Mouse (Mus musculus): ENCODE data around the gene Dtd1. TPM values are rescaled to one million over a fixed set of nuclear protein-coding genes. Genes with fewer than 3 reads are reported as not detected.
"Not testable (repeated sequence)": the region's sequence is repeated elsewhere in the genome, so short reads cannot be mapped to it uniquely, and the experiment has no call there.

Gene Dtd1
- total RNA-seq (2021) = 10 to 100 TPM; 11.9 to 12.9 TPM
- long read RNA-seq, experiment 1, transcript Dtd1-201 (6 exons, 1,350 nt) = major isoform, 19 of 19 reads
- long read RNA-seq, experiment 1, partial matches to known transcripts = 0 of 19 reads
- long read RNA-seq, experiment 1, other reads (novel, unspliced or antisense) = 0 of 19 reads
- long read RNA-seq, experiment 2, transcript Dtd1-201 (6 exons, 1,350 nt) = major isoform, 15 of 17 reads
- long read RNA-seq, experiment 2, partial matches to known transcripts = 1 of 17 reads
- long read RNA-seq, experiment 2, other reads (novel, unspliced or antisense) = 1 of 17 reads

DNA sequence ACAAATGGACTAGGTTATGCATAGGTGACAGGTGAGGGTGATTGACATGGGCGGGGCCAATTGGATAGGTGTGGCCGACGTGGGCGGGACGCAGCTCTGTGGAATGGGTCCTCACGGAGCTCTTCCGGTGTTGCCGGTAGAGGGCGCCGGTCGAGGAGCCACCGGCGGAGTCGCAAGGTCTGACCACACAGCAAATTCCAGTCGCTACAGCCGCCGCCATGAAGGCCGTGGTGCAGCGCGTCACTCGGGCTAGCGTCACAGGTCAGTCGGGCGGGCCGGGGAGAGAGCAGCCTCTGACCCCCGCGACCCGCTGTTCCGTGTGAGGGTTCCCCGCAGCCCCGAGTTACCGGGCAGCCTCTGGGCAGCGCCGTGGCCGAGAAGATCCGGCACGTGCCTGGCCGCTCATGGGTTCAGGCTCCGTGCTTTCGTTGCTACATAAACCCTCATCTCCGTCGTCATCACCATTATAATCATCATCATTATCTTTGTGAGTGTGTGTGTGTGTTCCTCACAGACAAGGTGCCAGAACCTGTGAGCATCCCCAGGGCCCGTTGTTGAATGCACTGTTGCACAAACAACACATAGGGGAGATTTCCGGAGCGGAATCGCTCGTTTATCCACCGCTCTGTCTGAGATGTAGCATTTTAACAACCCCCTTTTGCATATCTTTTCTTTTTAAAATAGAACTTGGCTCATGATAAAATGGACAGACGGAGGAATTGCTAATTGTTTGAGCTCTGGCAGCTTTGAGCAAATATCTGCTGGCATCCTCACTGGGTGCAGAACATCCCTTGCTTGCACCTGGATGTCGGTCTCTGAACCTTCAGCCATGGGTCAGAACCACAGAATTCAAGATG, at the start of gene Dtd1:
Gene Dtd1 (plus strand): TSS at position 67 of the 857 bp plus-strand sequence.
- peak; percentile 59 to 84 for DNase-seq (ENCODE audit: low spot score in 2 of 2)

DNA sequence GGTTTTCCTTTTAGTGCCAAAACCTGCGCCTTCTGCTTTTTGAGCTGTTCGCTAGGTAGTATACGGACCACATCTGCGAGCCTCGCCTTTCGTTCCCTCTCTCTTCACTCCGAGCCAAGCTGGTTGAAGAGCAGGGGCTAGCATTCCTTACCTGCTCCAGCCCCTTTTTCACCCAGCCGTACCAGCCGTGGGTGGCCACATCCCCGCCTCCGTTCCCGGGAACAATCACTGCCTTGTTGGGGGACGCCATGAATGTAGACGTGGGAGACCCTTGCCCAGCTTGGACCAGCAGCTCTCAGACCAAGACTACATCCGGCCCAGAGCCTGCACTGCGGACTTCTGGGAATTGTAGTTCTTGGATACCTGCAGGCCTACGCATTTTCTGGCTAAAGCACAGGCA, 49.2 kb upstream of the Dtd1 start, which contains the start of gene Rbbp9:
Gene Rbbp9 (minus strand): TSS at position 341 of the 400 bp plus-strand sequence.
- peak in 1 of 2 experiments; percentile 50 for DNase-seq (ENCODE audit: low spot score in 2 of 2)

DNA sequence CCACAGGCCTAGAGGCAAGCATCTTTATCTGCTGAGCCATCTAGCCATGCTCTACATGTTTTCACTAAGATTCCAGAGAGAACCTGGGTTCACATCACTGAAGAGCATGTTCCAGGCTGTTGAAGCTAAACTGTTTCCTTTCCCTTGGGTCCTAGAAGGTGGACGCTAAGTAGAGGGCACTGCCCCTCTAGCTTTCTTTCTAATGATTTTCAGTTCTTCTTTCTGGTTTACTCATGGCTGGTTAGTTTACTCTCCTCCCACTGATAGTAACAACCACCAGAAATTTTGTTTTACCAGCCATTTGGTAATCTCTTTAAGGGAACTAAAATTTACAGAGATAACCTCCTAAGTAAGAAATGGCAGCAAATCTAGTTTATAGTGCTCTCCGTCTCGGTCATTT, 45.8 kb upstream of the Dtd1 start:
- no peak for DNase-seq (ENCODE audit: low spot score in 2 of 2)

DNA sequence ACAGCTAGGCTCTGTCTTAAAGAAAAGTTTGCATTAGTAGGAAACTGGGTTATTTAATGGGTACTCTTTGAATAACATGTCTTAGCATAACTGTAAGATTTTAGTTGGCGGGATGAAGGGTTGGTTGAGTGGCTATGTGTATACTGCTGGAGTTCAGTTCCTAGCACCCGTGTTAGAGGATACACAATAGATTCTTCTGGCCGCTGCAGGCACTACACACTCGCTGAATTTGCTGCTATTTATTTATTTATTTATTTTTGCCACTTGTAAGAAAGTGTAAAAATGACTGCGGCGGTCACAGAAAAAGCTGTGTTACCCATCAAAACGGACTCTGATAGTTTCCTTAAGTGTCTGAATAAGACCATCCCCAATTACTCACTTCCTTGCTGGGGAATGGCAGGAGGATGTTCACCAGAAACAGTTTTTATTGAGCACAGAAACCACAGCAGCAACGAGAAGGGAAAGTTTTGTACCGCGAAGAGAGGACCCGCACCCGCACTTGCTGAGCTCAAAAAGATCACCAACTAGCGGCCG, 44.3 kb upstream of the Dtd1 start:
- no peak for DNase-seq (ENCODE audit: low spot score in 2 of 2)

DNA sequence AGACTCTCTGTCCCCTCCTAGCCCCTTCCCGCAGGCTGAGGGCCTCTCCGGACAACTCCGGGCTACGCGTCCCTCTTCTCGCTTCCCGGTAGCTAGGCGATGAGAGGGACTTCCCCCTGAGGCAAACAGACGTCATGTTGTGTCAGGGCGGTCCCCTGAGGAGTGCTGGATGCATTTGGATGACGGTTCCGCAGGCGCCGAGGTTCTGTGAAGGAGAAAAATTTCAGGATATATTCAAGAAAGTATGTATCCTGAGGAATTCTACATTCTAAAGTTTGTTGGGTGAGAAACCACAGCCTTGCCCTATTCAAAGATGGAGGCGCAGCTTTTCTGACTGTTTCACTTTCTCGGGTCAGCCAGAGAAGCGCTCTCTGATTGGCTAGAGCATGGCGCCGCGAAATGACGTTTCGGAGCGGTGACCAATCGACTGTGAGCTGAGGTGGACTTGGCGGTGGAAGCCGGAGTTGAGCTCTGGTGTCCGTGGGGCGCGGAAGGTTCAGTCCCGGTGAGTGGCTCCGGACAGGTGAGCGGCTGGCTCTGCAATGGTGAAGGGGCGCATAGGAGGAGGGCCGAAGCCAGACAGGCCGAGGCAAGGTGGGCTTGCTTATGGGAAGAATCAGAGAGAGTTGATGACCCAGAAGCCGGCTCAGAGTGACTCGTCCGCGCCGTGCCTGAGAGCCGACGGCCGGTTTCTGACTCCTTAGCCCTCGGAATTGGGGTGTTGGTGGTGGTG, 43.7 kb upstream of the Dtd1 start, which contains the start of gene Sec23b:
Gene Sec23b (plus strand): TSS at position 410 of the 733 bp plus-strand sequence.
- peak; percentile 83 to 95 for DNase-seq (ENCODE audit: low spot score in 2 of 2)

DNA sequence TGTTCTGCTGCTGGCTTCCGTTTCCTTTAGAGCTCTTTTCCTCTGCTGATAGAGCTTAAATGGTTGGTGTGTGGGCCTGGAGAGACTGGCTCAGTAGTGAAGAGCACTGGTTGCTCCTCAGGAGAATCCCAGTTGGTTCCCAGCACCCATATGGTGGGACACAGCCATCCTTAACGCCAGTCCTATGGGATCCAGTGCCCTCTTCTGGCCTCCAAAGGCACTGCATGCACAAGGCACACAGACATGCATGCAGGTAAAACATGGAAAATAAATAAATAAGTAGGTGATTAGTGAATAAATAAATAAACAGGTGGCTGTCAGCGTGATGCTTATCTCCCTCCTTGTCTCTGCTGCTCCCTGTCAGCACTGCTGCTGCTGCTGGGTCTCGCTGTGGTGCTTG, 11.0 kb upstream of the Dtd1 start:
- DNase-seq (ENCODE audit: low spot score in 2 of 2) = no peak

DNA sequence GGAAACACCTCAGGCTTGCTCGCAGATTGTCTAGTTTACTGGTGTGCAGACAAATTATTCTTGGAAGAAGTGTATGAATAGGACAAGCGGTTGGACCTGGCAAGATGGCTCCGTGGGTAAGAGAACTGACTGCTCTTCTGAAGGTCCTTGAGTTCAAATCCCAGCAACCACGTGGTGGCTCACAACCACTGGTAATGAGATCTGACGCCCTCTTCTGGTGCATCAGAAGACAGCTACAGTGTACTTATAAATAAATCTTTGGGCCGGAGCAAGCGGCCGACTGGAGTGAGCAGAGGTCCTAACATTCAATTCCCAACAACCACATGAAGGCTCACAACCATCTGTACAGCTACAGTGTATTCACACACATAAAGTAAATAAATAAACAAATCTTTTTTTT, 6.7 kb upstream of the Dtd1 start:
- not testable (repeated sequence) for DNase-seq (ENCODE audit: low spot score in 2 of 2)

GRCm38 (mm10) chr2:144593951-144594651, 5.6 kb upstream of the Dtd1 start, which contains the start of gene Smim26:
Smim26 (plus strand) TSS chr2:144594054.
- peak; percentile 41 to 70 for DNase-seq (ENCODE audit: low spot score in 2 of 2)

- DNase-seq (ENCODE audit: low spot score in 2 of 2) = no peak
Measured at GRCm38 (mm10) chr2:144598006-144598405, 1.7 kb upstream of the Dtd1 start.

DNA sequence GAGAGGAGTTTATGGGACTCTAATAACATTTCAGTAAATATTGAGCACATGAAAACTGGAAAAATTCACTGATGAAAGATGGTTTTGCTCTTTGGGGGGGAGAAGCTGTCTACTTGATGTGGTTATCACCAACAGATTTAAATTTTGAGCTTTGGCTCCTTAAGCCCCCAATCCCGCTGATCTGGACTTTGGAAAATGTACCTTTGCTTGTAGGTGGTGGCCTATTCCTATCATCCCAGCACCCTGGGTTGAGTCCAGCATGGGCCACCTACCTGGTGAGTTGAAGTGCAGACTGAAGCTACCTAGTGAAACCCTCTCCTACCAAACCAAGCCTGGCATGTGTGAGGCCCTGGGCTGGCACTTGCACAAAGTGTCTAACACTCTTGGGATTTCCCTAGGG, 1.9 kb downstream of the Dtd1 start:
- no peak for DNase-seq (ENCODE audit: low spot score in 2 of 2)

DNA sequence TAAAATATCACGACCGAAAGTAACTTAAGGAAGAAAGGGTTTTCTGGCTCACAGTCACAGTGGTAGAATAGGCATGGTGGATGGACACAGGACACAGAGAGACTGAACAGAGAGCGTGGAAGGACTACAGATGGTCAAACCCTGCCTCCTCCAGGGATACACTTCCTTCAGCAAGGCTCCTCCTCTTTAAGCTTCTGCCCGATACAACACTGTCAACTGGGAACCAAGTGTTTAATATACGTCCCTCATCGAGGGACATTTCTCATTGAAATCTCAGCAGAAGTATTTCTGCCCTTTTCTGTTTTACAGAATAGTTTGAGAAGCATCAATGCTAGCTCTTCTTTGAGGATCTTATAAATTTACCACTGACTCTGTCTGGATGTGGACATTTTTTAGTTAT, 14.3 kb downstream of the Dtd1 start:
- no peak for DNase-seq (ENCODE audit: low spot score in 2 of 2)

- DNase-seq (ENCODE audit: low spot score in 2 of 2) = no peak
Measured at GRCm38 (mm10) chr2:144617074-144617874, 17.6 kb downstream of the Dtd1 start.

DNA sequence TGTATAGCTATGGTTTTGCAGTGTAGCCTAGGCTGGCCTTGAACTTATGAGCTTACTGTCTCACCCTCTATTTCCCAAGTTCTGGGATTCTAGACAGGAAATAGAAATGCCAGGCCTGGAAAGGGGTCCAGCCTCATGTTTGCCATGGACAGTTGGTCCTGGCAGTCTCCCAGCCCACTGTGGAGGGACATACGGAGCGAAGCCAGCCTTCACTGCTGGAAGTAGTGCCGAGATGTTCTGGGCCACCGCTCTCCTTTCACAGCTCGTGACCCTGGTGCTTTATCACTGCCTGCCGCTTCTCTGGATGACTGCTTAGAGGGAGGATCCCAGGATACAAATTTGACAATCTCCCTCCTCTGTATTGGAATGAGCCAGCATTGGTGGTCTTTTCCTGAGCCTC, 21.8 kb downstream of the Dtd1 start:
- no peak for DNase-seq (ENCODE audit: low spot score in 2 of 2)

DNA sequence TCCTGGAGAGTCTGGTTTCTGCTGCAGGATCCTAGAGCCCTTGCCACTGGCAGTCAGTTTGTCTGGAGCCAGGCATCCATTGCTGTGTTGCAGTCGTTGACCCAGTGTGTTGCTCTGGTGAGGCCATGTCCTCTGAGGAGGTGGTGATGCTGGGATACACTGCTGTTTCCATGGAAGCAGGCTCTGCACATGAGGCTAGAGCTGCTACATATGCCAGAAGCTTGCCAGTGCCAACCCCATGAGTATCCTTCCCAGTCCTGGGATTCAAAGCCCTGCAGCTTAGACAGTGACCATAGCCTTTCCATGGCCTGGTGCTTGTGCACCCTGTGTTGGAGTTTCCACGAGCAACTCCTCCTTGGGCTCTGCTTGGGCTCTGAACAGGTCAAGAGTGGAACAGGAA, 33.9 kb downstream of the Dtd1 start:
- DNase-seq (ENCODE audit: low spot score in 2 of 2) = no peak

DNA sequence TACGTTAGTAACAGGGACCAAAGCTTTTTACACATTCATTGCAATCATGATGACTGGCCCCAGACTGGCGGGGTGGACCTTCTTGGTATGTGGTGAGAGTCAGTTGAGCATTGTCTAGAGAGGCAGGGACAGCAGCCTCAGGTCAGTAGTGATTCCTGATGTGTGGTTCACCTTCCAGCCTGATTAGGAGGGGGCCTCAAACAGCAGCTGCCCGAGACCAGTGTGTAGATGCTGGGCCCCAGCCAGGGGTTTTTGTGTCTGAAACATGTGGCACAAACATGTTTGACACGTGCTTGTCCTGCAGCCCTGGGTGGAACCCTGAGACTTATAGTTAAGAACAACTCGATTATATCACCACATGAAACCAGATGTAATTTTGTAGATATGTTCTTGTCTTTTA, 34.5 kb downstream of the Dtd1 start:
- no peak for DNase-seq (ENCODE audit: low spot score in 2 of 2)

DNA sequence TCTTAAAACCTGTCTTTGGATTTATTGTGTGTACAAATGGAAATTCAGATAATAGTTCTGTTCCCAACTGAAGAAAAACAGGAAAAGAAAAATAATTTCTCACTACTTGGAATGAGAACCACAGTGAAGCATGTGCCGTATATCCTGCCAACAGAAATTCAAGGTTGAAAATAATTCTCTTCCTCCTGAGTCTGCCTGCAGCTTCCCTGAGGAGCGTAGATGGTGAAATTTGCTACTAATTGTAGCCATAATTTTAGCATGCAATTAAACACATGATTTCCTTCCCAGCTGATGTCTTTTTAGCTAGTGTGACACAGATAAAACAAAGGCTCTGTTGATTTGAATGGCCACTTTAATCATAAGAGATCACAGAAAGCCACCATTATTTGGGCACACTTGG, 35.0 kb downstream of the Dtd1 start:
- DNase-seq (ENCODE audit: low spot score in 2 of 2) = no peak

DNA sequence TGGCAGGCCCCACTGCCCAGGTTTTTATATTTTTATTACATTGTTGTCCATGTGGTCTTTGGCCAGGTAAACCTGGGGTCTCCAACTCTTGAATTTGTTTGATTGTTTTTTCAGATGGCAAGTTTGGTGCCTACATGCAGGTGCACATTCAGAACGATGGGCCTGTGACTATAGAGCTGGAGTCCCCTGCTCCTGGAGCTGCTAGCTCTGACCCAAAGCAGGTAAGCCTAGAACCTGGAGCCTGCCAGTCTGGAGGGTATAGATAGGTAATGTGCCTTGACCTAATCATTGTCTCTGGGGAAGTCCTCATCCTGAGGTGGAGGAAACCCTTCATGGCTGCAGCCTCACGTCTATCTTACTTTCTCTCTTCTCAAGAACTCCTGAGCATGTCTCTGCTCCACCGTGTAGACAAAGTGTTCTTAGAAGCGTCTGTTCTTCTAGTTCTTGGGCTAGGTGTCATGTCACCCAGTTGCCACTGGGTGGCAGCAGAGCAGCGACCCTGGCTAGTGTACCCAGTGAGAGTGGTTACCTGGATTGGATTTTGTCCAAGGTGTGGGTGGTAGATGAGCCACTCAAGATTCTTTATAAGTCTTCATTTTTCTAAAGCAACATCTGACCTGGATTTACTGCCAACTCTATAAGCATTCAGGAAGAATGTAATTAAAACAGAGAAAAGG, 36.1 kb downstream of the Dtd1 start:
- DNase-seq (ENCODE audit: low spot score in 2 of 2) = peak in 1 of 2 experiments; percentile 43

DNA sequence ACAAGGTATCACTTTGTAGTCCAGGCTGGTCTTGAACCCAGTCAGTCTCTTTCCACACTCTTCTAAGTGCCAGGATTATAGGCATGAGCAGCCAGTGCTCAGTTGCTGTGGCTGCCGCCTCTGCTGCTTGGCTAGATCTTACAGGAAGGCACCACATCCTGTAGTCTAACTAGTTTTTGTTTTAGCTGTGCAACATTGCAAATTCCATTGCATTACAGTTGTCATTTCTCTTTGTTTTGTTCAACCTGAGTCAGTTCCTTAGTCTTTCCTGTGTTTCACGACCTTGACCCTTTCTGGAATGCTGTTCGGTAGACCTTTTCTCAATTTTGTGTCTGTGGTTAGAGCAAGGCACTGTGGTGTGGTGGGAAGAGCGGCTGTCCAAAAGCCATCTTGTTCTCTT, 37.5 kb downstream of the Dtd1 start:
- no peak for DNase-seq (ENCODE audit: low spot score in 2 of 2)

All from gastrocnemius, postnatal 4 days (tissue).